Mouse (Mus musculus) brain, embryonic 14.5 days (tissue): Measurements from ENCODE around the gene Mlip. TPM values are rescaled to one million over a fixed set of nuclear protein-coding genes. Genes with fewer than 3 reads are reported as not detected.
"Not testable (repeated sequence)": the region's sequence is repeated elsewhere in the genome, so short reads cannot be mapped to it uniquely, and the experiment has no call there.

Experiments used
- DNase-seq: peaks from one replicate; pipeline ENCODE4 v3.0.0-alpha.2; 2011; ENCODE audit warnings: low read depth
- CTCF ChIP-seq: fragments of 200-500 bp; IDR thresholded peaks from 2 replicates; pipeline ENCODE4 v1.5.1; 2012; ENCODE audit warnings: inconsistent platforms, mild to moderate bottlenecking, moderate library complexity, borderline replicate concordance; ENCODE audit not compliant: insufficient read depth, insufficient read length; ENCODE audit errors: extremely low read depth
- POLR2A ChIP-seq: fragments of 200-500 bp; IDR thresholded peaks from 2 replicates; pipeline ENCODE4 v1.6.1; 2012; ENCODE audit warnings: mild to moderate bottlenecking, inconsistent platforms, borderline replicate concordance; ENCODE audit not compliant: poor library complexity, insufficient read depth, insufficient read length, severe bottlenecking; ENCODE audit errors: extremely low read depth
- polyA plus RNA-seq: library from polyadenylated mRNA; depleted of rRNA; stranded (reverse); fragments of >200 nt; gene quantifications from 2 replicates; pipeline ENCODE4 v1.2.3, GENCODE M21; 2012

The Mlip gene
- polyA plus RNA-seq, 1 experiment, result 1.8 TPM

- peak; percentile 57 for DNase-seq
- TF ChIP-seq POLR2A (no peak), CTCF (no peak)
Observed at GRCm38 (mm10) chr9:77175870-77176269, 176.9 kb downstream of the Mlip start.

DNA sequence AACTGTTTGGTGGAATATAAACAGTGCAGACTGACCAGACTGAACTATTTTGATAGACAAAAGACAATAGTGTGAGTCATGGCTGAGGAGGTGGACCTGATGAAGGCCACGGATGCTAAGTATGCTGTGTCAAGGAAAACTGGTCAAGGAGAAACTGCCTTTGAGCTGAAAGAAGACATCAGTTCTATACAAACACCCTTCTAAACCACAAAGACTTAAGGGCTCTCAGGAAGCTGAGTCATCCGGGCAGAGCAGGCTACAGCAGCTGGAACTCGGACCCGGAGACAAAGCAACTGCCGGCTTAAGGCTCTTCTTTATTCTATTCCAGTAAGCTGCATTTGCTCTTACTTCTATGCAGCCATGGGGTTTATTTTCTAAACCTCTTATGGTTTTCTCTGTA, 180.7 kb downstream of the Mlip start:
- TF ChIP-seq CTCF (no peak), POLR2A (no peak)
- DNase-seq, result peak; percentile 23

GRCm38 (mm10) chr9:77165877-77166276, 186.9 kb downstream of the Mlip start:
- DNase-seq, result peak; percentile 39
- TF ChIP-seq POLR2A (no peak), CTCF (no peak)

- DNase-seq, result peak; percentile 33
- TF ChIP-seq POLR2A, result no peak
- TF ChIP-seq CTCF, result no peak
Observed at GRCm38 (mm10) chr9:77161764-77162163, 191.0 kb downstream of the Mlip start.

DNA sequence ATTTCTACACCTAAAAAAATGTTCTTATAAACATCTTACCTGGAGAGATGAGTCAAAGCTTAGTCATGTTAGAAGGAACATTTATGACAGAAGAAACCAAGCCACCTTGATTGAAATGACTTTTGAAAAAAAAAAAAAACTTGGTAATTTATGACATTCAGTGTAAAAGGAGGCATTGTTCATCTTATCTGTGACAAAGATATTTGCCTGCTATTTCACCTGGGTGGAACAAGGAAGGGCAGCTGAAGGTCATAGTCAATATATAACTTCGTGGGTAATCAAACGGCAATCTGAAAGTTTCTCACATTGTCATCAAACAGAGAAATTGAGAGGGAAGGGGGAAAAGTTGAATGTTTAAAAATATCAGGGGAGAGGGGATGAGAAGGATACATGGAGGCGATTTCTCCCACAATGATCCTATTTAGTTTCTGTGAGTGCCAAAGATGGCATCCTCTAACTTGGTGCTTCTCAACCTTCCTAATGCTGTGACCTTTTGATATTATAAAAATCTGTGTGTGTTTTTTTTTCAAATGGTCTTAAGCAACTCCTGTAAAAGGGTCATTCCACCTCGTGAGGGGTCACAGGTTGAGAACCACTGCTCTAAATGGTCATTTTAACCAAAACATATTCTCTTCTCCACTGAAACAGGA, 192.4 kb downstream of the Mlip start:
- DNase-seq, result no peak
- no peak for TF ChIP-seq POLR2A
- TF ChIP-seq CTCF, result no peak

- TF ChIP-seq POLR2A (no peak), CTCF (no peak)
- DNase-seq, result peak; percentile 16
Observed at GRCm38 (mm10) chr9:77148518-77149257, 204.1 kb downstream of the Mlip start.

- TF ChIP-seq CTCF (no peak), POLR2A (no peak)
- DNase-seq, result no peak
Observed at GRCm38 (mm10) chr9:77119735-77120134, 233.0 kb downstream of the Mlip start.

GRCm38 (mm10) chr9:77096886-77097285, 255.9 kb downstream of the Mlip start:
- no peak for DNase-seq
- TF ChIP-seq POLR2A (no peak), CTCF (no peak)

DNA sequence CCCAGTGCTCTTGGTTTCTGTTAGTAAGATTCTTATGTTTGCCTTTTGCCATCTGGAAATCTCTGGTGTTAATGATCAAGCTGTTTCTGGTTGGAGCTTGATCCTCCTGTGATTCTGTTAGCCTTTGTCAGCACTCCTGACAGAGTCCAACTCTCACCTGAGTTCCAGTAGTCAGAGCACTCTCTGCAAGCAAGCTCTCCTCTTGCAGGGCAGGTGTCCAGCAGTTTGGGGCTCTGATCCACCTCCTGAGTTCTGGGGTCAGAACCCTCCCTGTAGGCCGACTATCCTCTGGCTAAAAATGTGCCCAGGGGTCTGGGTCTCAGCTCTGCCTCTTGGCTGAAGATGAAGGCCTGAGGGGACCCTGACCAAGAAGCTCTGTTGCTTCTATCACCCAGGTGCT, 269.5 kb downstream of the Mlip start:
- DNase-seq, result not testable (repeated sequence)

DNA sequence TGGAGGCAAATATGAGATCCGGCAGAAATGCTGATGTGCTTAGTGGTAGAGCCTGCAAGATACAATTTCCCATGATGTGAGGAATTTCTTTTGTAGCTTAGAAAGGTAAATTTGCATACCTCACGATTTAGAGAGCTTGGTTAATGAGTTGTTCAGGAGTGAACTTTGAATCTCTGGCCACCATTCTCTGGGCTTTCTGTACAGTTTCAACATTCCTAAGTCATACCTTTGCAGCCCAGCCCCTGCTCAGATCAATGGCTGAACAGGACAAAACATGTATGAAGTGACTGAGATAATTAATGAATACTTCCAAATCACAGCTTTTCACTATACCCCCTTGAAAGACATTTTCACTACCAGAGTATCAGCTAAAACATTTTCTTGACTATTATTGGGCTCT, 281.1 kb downstream of the Mlip start:
- TF ChIP-seq POLR2A (no peak), CTCF (no peak)
- no peak for DNase-seq

- TF ChIP-seq CTCF (no peak), POLR2A (no peak)
- peak; percentile 7 for DNase-seq
Observed at GRCm38 (mm10) chr9:77056611-77057010, 296.2 kb downstream of the Mlip start.
